Mouse (Mus musculus): ENCODE measurements at regions not wholly inside any gene's neighbourhood (a gene's known extent, or its start where the extent isn't known, plus 50 kb on each side); places are given as distances from the start of the nearest gene placed in this dataset.

DNA sequence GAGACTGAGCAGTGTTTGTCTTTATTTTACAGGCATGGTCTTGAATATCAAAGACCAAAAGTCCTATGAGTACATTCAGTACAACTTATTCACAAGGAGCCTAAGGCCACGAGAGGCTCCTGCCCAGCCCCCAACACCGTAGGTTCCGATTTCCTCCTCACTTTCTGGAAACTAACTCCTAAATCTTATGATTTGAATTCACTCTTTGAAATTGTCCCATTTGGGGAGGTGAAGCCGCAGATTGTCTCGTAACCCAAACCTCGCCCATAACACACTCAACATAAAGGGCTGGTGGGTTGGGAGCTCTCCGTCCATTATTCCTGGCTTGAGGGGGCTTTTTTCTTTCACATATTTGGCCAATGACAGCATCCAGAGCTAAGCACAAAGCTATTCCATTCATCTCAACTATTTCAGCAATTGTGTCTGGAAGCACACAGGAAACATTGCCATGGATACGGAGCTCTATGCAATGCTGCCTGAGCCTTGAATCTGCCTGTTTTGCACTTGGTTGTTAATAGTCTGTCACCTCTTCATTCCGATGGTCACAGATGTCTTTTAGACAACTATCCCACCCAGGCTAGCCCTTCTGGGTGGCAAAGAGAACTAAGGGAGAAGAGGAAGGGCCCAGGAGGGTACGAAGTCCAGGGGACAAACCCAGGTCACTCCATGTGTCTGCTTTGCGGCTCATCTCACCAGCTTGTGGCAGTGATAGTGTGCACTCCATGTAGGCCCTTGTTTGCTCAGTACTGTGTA, 86.6 kb downstream of the Irs2 start:
- DNase-seq, result no peak
- Histone ChIP-seq H3K27ac (no peak overlapping the region), H3K4me3 (no peak overlapping the region)
- intact Hi-C loops (cut with DNase I), result loop anchor here (5.0 kb wide), 1 partner anchor 86 kb away; the partner anchor contains the start of gene Irs2
- TF ChIP-seq CTCF (IDR thresholded peaks at IDR 0.05), result no peak

- intact Hi-C loops (cut with DNase I), result loop anchor here (5.0 kb wide), 1 partner anchor 88 kb away; the partner anchor contains the start of gene Irs2
- peak; percentile 66 for DNase-seq
Observed at GRCm38 (mm10) chr8:10919620-10920019, 88.6 kb downstream of the Irs2 start.

DNA sequence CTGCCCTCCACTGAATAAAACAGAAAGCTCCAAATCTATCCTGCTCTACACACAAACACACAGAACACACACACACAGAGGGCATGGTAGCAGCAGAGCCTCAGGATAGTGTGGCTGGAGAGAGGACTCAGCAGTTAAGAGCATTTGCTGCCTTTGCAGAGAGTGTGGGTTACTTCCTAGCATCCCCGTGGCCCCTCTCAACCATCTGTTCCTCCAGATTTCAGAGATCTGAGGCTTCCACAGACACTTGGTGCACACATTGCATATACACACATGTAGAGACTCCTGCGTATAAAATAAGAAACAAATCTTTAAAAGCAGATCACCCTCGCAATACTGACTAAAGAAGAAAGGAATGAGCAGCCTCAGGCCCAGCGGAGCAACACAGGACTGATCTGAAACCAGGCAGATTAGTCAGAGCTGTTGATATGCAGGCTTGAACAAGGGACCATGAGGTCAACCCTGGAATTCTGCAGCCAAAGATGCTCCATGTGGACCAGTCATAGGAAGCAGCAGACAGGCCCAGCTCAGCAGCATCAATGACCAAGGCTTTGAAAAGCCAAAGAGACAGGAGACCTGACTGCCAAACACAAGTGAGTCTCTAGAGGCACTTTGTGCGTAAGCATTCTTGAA, 89.7 kb downstream of the Irs2 start:
- intact Hi-C loops (cut with DNase I), result no loop called here
- no peak for DNase-seq
- no peak overlapping the region for H3K4me3 ChIP-seq
- TF ChIP-seq CTCF (IDR thresholded peaks at IDR 0.05), result no peak
- H3K27ac ChIP-seq, result no peak overlapping the region

More at GRCm38 (mm10) chr8:10919620-10920019, 88.6 kb downstream of the Irs2 start:
- Histone ChIP-seq H3K27ac (peak overlapping the region; percentile 77), H3K4me3 (no peak overlapping the region)
- TF ChIP-seq CTCF (IDR thresholded peaks at IDR 0.05), result no peak

DNA sequence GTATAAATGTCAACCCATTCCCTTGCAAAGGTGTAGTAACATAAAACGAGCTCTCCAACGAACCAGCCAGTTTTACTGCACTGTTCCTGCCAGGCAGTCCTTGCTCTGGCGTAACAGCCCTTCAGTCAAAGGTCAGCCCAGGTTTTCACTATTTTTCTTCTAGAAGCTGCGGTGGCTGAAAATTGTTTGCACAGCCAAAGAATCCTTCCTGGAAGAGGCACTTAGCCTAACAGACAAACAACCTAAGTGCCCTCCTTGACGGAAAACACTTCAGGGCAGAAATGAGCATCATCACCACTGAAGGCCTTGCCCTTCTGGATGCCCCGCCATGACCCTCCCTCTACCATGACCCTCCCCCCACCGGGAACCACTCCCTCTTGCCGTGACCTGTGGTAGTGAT, 93.6 kb downstream of the Irs2 start:
- no peak for TF ChIP-seq CTCF (IDR thresholded peaks at IDR 0.05)
- intact Hi-C loops (cut with DNase I), result no loop called here
- H3K4me3 ChIP-seq, result no peak overlapping the region
- DNase-seq, result no peak
- no peak overlapping the region for H3K27ac ChIP-seq

GRCm38 (mm10) chr8:10912436-10912835, 95.8 kb downstream of the Irs2 start:
- intact Hi-C loops (cut with DNase I), result no loop called here
- no peak for TF ChIP-seq CTCF (IDR thresholded peaks at IDR 0.05)
- no peak overlapping the region for H3K27ac ChIP-seq
- H3K4me3 ChIP-seq, result no peak overlapping the region
- no peak for DNase-seq

DNA sequence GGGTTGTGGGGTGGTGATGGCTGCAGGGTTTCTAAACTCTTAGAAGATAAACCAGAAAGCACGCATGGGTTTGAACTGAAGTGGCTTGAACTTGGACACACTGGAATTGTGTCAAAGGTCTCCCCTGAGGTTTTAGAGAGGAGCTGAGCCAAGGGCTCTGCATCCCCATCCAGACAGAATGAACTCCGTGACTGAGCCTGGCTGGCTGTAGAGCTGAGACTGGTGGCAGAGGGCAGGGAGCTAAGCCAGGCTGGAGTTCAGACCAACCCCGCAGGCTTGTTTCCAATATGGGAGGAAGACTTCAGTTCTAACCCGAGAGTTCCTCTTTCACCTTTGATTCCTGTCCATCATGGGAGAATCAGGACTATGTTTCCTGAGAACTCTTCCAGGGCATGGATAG, 96.9 kb downstream of the Irs2 start:
- intact Hi-C loops (cut with DNase I), result no loop called here
- DNase-seq, result no peak
- Histone ChIP-seq H3K27ac (no peak overlapping the region), H3K4me3 (no peak overlapping the region)
- no peak for TF ChIP-seq CTCF (IDR thresholded peaks at IDR 0.05)

- 0 out of 2 replicates have a peak overlapping the region, but pooled peaks have one; percentile 28 for H3K27ac ChIP-seq
- DNase-seq, result no peak
- no peak for TF ChIP-seq CTCF (IDR thresholded peaks at IDR 0.05)
- no peak overlapping the region for H3K4me3 ChIP-seq
- intact Hi-C loops (cut with DNase I), result no loop called here
Observed at GRCm38 (mm10) chr8:10910954-10911353, 97.3 kb downstream of the Irs2 start.

GRCm38 (mm10) chr8:10910244-10910872, 97.9 kb downstream of the Irs2 start:
- no peak for DNase-seq
- intact Hi-C loops (cut with DNase I), result no loop called here
- Histone ChIP-seq H3K27ac (peak overlapping the region; percentile 28; the same call in 1 of the 2 replicates), H3K4me3 (no peak overlapping the region)
- no peak for TF ChIP-seq CTCF (IDR thresholded peaks at IDR 0.05)

DNA sequence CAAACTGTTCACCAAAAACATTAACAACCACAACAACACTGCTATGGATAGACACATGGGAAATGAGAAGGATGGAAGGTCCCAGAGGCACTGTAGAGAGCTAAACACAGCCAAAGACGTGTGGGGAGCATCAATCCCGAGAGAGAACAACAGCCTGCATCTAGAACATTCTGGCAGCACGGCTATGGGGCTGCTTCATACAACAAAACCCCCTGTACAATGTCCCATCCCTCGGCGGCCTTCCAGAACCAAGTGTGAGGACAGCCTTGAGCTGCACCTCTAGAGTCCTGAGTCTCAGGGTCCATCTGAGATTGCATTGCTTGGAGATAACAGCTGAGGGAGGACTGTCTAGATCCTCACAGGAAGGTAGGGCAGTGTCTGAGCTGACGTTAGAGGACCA, 99.1 kb downstream of the Irs2 start:
- no peak for TF ChIP-seq CTCF (IDR thresholded peaks at IDR 0.05)
- no peak overlapping the region for H3K27ac ChIP-seq
- H3K4me3 ChIP-seq, result no peak overlapping the region
- intact Hi-C loops (cut with DNase I), result no loop called here
- DNase-seq, result no peak

DNA sequence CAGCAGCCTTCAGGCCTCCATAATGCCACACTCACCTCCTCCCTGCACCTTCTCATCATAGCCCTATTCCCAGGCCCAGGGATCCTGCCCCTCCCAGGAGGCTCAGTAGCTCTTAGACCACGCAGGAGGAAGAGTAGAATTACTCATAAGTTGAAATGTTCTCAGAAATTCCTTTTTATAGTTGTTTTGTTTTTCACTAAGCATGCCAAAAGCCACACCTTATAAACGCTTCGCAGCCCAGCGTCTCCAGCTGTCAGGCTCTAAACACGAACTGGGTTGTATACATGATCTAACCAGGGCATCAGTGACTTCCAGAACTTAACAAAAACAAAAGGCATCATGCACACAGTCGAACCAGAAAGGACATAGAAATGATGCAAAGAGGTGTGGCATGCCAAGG, 101.9 kb downstream of the Irs2 start:
- no peak for DNase-seq
- peak overlapping the region; percentile 12; the same call in 1 of the 2 replicates for H3K27ac ChIP-seq
- intact Hi-C loops (cut with DNase I), result no loop called here
- no peak for TF ChIP-seq CTCF (IDR thresholded peaks at IDR 0.05)
- no peak overlapping the region for H3K4me3 ChIP-seq

GRCm38 (mm10) chr8:10905761-10906160, 102.5 kb downstream of the Irs2 start:
- DNase-seq, result no peak
- Histone ChIP-seq H3K4me3 (no peak overlapping the region), H3K27ac (no peak overlapping the region)
- no peak for TF ChIP-seq CTCF (IDR thresholded peaks at IDR 0.05)
- intact Hi-C loops (cut with DNase I), result no loop called here

GRCm38 (mm10) chr8:10903957-10904356, 104.3 kb downstream of the Irs2 start:
- TF ChIP-seq CTCF (IDR thresholded peaks at IDR 0.05), result no peak
- DNase-seq, result no peak
- intact Hi-C loops (cut with DNase I), result no loop called here

GRCm38 (mm10) chr8:10901954-10902353, 106.3 kb downstream of the Irs2 start:
- intact Hi-C loops (cut with DNase I), result no loop called here

More at GRCm38 (mm10) chr8:10903957-10904356, 104.3 kb downstream of the Irs2 start:
- no peak overlapping the region for H3K4me3 ChIP-seq
- no peak overlapping the region for H3K27ac ChIP-seq

More at GRCm38 (mm10) chr8:10901954-10902353, 106.3 kb downstream of the Irs2 start:
- no peak for DNase-seq
- H3K27ac ChIP-seq, result no peak overlapping the region
- TF ChIP-seq CTCF (IDR thresholded peaks at IDR 0.05), result no peak
- H3K4me3 ChIP-seq, result no peak overlapping the region
